Mouse (Mus musculus) liver, postnatal 0 days (tissue): ENCODE results near the gene Dennd6b. TPM values are rescaled to one million over a fixed set of nuclear protein-coding genes. Genes with fewer than 3 reads are reported as not detected.

Experiments used
- ATAC-seq: fragments of 200-750 bp; cut with Nextera tagmentation; 2 replicates; pipeline ENCODE4 v1.8.0; 2017; ENCODE audit warnings: mild to moderate bottlenecking, moderate library complexity
- DNase-seq: peaks from one replicate; pipeline ENCODE4 v3.0.0-alpha.2; 2016
- H3K27ac ChIP-seq: fragments of 300-500 bp; sonication (generic); 2 replicates; pipeline ENCODE4 v1.5.1; 2014; ENCODE audit warnings: antibody characterized with exemption, moderate library complexity, mild to moderate bottlenecking, low read depth
- H3K27me3 ChIP-seq: fragments of 300-500 bp; sonication (generic); 2 replicates; pipeline ENCODE4 v1.6.1; 2014; ENCODE audit warnings: low read length, control low read depth, mixed read lengths; ENCODE audit not compliant: insufficient read depth
- H3K36me3 ChIP-seq: fragments of 300-500 bp; sonication (generic); replicated peaks from 2 replicates; pipeline ENCODE4 v1.6.1; 2014; ENCODE audit warnings: mild to moderate bottlenecking, control low read depth, low read length, moderate library complexity, mixed read lengths; ENCODE audit not compliant: insufficient read depth
- H3K4me1 ChIP-seq: fragments of 300-500 bp; sonication (generic); 2 replicates; pipeline ENCODE4 v1.6.1; 2014; ENCODE audit warnings: antibody characterized with exemption, mild to moderate bottlenecking, control low read depth; ENCODE audit not compliant: insufficient read depth
- H3K4me2 ChIP-seq: fragments of 300-500 bp; sonication (generic); 2 replicates; pipeline ENCODE4 v1.6.1; 2014; ENCODE audit warnings: low read depth, mild to moderate bottlenecking, low read length, moderate library complexity, mixed read lengths
- H3K4me3 ChIP-seq: fragments of 300-500 bp; sonication (generic); 2 replicates; pipeline ENCODE4 v1.5.1; 2014; ENCODE audit warnings: low read depth, low read length
- H3K9ac ChIP-seq: fragments of 300-500 bp; sonication (generic); replicated peaks from 2 replicates; pipeline ENCODE4 v1.6.1; 2014; ENCODE audit warnings: mild to moderate bottlenecking, moderate library complexity
- H3K9me3 ChIP-seq: fragments of 300-500 bp; sonication (generic); 2 replicates; pipeline ENCODE4 v1.6.1; 2016; ENCODE audit warnings: mild to moderate bottlenecking, control low read depth, low read length, mixed read lengths
- CTCF ChIP-seq: sonication (generic); IDR thresholded peaks from 2 replicates; pipeline ENCODE4 v1.5.1; 2016; ENCODE audit warnings: antibody characterized with exemption, low read depth
- EP300 ChIP-seq: IDR thresholded peaks from 2 replicates; pipeline ENCODE4 v1.6.1; 2016; ENCODE audit warnings: antibody characterized with exemption, low read depth, mild to moderate bottlenecking
- WGBS: fragments of 180-500 bp; shearing (Covaris S2); extraction: QIAGEN DNeasy Blood & Tissue Kit; methylation state at CpG from one replicate; pipeline ENCODE4 v1.1.7; 2014; ENCODE audit not compliant: insufficient replicate concordance; 5-methylcytosine and 5-hydroxymethylcytosine counted together
- polyA plus RNA-seq: library from polyadenylated mRNA; unstranded; fragments of >200 nt; fragmentation: Nextera tagmentation; extraction: Ambion mirVana; gene quantifications from 2 replicates; pipeline ENCODE4 v1.2.1, GENCODE M21; 2015

Dennd6b gene
- polyA plus RNA-seq, 1 experiment from 2014 or later = 2.7 TPM

- H3K9ac ChIP-seq = no peak overlapping the region
- no peaks in the 10 kb centered on the region for H3K9me3 ChIP-seq
- no peak overlapping the region for H3K4me2 ChIP-seq
- no peak overlapping the region for H3K4me3 ChIP-seq
- TF ChIP-seq CTCF (no peak), EP300 (no peak)
- no peak for ATAC-seq
- no peak for DNase-seq
- no peak overlapping the region for H3K27ac ChIP-seq
- WGBS = 71% methylated on average over 5 of the region's 5 CpGs
- H3K36me3 ChIP-seq = no peaks in the 10 kb centered on the region
- H3K4me1 ChIP-seq = peaks cover 15% of the 10 kb centered on the region
- peaks cover 19% of the 10 kb centered on the region for H3K27me3 ChIP-seq
Observed at GRCm38 (mm10) chr15:89184141-89184936, 12.0 kb downstream of the Dennd6b start.

DNA sequence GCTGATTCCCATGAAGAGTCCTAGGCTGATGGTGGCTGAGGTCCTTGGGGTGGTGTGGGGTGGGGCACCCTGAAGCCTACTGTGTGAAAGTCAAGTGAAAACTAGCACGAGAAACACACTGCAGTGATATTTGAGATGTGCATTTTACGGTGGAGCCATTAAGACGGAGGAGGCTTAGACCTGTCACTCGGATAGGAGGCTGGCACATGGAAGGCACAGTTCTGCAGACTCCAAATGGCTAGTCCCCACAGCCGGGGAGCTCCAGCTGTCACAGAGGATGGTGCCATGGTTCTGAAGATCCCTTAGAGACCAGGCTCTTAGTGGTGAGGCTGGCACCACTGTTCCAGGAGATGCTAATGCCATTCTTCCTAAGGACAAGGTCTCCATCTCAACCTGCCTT, 13.5 kb downstream of the Dennd6b start:
- ATAC-seq (no peak), DNase-seq (no peak)
- TF ChIP-seq EP300 = no peak
- no peak for TF ChIP-seq CTCF
- H3K27me3 ChIP-seq = peaks cover 19% of the 10 kb centered on the region
- no peak overlapping the region for H3K27ac ChIP-seq
- H3K9me3 ChIP-seq = no peaks in the 10 kb centered on the region
- WGBS = 73% methylated on average over 5 of the region's 5 CpGs
- H3K4me2 ChIP-seq = no peak overlapping the region
- H3K36me3 ChIP-seq = no peaks in the 10 kb centered on the region
- H3K4me1 ChIP-seq = peaks cover 29% of the 10 kb centered on the region
- H3K9ac ChIP-seq = no peak overlapping the region
- H3K4me3 ChIP-seq = no peak overlapping the region

- DNase-seq = no peak
- TF ChIP-seq EP300 (no peak), CTCF (peak; percentile 27; the same call in 1 of the 2 replicates)
- Histone ChIP-seq H3K9me3 (no peaks in the 10 kb centered on the region), H3K4me2 (no peak overlapping the region), H3K4me3 (no peak overlapping the region), H3K4me1 (peaks cover 34% of the 10 kb centered on the region), H3K36me3 (no peaks in the 10 kb centered on the region), H3K27me3 (peaks cover 19% of the 10 kb centered on the region), H3K27ac (0 out of 2 replicates have a peak overlapping the region, but pooled peaks have one; percentile 35), H3K9ac (no peak overlapping the region)
- 30% methylated on average over 6 of the region's 6 CpGs for WGBS
- no peak for ATAC-seq
Observed at GRCm38 (mm10) chr15:89182328-89182741, 14.0 kb downstream of the Dennd6b start.

DNA sequence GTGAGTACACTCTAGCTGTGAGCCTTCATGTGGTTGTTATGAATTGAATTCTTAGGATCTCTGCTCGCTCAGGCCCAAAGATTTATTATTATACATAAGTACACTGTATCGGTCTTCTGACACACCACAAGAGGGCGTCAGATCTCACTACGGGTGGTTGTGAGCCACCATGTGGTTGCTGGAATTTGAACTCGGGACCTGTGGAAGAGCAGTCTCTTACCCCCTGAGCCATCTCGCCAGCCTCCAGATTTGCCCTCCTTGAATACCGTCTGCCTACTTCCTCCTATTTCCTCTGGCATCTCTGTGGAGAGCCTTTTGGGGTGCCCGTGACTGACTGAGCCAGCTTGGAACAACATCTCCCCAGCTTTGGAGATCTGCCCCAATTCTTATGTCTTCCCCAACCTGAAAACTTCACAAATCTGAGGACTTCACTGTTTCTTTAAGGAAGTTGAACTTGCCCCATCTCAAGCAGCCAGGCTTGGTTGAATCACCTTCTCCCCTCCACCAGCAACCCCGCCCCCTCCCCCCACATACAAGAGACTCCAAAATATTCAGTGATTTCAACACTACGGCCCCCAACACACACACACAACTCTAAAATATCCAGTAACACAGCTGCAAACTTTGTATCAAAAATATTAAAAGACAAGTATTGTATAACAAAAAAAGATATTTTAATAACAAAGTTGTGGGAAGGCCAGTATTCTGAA, 14.6 kb downstream of the Dennd6b start:
- no peaks in the 10 kb centered on the region for H3K9me3 ChIP-seq
- H3K36me3 ChIP-seq = no peaks in the 10 kb centered on the region
- peaks cover 40% of the 10 kb centered on the region for H3K4me1 ChIP-seq
- no peak overlapping the region for H3K4me2 ChIP-seq
- ATAC-seq (no peak), DNase-seq (no peak)
- no peak overlapping the region for H3K9ac ChIP-seq
- no peak overlapping the region for H3K4me3 ChIP-seq
- peak overlapping the region; percentile 98; the same call in 1 of the 2 replicates for H3K27ac ChIP-seq
- 45% methylated on average over 10 of the region's 10 CpGs for WGBS
- 0 out of 2 replicates have a peak, but pooled peaks have one; percentile 26 for TF ChIP-seq CTCF
- no peak for TF ChIP-seq EP300
- H3K27me3 ChIP-seq = peaks cover 19% of the 10 kb centered on the region

DNA sequence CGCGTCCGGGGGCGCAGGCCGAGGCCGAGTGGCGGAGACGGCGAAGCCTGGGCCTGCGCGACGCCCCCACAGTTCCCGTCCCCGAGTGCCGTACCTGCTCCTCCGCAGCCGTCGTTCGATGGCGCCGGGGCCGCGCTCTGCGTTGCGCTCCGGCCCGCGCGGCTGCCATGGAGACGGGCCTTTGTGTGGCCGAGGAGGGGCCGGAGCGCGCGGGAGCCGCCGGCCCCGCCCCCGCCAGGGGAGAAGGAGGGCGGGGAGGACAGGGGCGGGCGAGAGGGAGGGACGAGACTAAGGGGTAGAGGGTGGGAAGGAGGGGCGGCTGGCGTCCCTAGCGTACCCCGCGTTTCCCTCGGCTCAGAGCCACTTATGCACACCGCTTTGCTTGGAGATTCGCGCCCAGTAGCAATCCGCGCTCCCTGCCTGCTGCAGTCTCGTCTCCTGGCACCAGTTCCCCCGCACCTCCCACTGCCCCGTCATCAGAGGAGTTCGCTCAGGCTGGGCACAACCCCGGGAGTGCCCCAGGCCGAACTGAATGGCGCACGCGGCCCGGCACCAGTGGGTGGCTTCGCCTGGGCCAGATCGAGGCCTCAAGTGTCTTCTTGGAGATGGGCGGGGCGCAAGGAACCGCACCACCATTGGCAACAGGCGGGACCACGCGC, 15.6 kb downstream of the Dennd6b start, which contains the start of gene Plxnb2:
Gene Plxnb2 (minus strand): TSS at position 218 of the 659 bp plus-strand sequence.
- under 1% methylated on average over 59 of the region's 72 CpGs for WGBS
- Histone ChIP-seq H3K27me3 (peaks cover 19% of the 10 kb centered on the region), H3K4me2 (peak within 1 kb of the TSS; percentile 81), H3K9ac (peak within 1 kb of the TSS; percentile 74), H3K9me3 (no peaks in the 10 kb centered on the region), H3K27ac (peak within 1 kb of the TSS; percentile 98), H3K36me3 (no peaks in the 10 kb centered on the region), H3K4me1 (peaks cover 48% of the 10 kb centered on the region), H3K4me3 (peak within 1 kb of the TSS; percentile 71)
- no peak for TF ChIP-seq EP300
- TF ChIP-seq CTCF = no peak
- DNase-seq (peak; percentile 79), ATAC-seq (peak; percentile 75)
